Comparison of ENCODE assay signal across 7 mouse cellular contexts in genomic region chr8:83724697-83725482, GRCm38 (mm10). TPM values are rescaled to one million over a fixed set of nuclear protein-coding genes. Genes with fewer than 3 reads are reported as not detected.
DNase-seq lines count a peak whose midpoint lies in the region; ATAC-seq lines count a peak whose summit lies in the region.

No protein-coding gene starts in this region.

- WGBS in midbrain, embryonic 12.5 days: 43% methylated on average over 15 of the region's 15 CpGs

- no peak overlapping the region for H3K4me3 ChIP-seq in midbrain, embryonic 12.5 days

- DNase-seq in adrenal gland, adult 18-20 months (ENCODE audit: low spot score in 2 of 2): peak; percentile 81 to 83
- DNase-seq in embryo, embryonic 10.5 days (ENCODE audit: low spot score): peak; percentile 69
- peak; percentile 71 to 79 for DNase-seq in gastrocnemius, postnatal 36 days
- DNase-seq in kidney, adult 11 months: peak; percentile 76
- DNase-seq in left cerebral cortex, postnatal 4 days: peak; percentile 86
- DNase-seq in skeletal muscle tissue, adult 2 months (ENCODE audit: low read depth, low spot score): peak; percentile 62

- H3K4me2 ChIP-seq in midbrain, embryonic 12.5 days (replicated peaks): no peak overlapping the region

- peak; percentile 53 for ATAC-seq in midbrain, embryonic 12.5 days (ENCODE audit: low FRiP score, low read depth)

- no peaks in the 10 kb centered on the region for H3K27me3 ChIP-seq in midbrain, embryonic 12.5 days

- intact Hi-C loops in gastrocnemius, postnatal 36 days (cut with DNase I): loop anchor here (1.0 kb wide), 1 partner anchor 168 kb away; no protein-coding TSS in a partner anchor
- intact Hi-C loops in left cerebral cortex, postnatal 4 days (cut with DNase I): loop anchor here (10.0 kb wide), 1 partner anchor 200 kb away; no protein-coding TSS in a partner anchor

- H3K27ac ChIP-seq in midbrain, embryonic 12.5 days (replicated peaks): no peak overlapping the region

- no peaks in the 10 kb centered on the region for H3K4me1 ChIP-seq in midbrain, embryonic 12.5 days

- no peak overlapping the region for H3K9ac ChIP-seq in midbrain, embryonic 12.5 days (replicated peaks)

- peaks cover 65% of the 10 kb centered on the region for H3K36me3 ChIP-seq in midbrain, embryonic 12.5 days

- no peaks in the 10 kb centered on the region for H3K9me3 ChIP-seq in midbrain, embryonic 12.5 days

RNA-seq across cellular contexts. Expression of gene Ddx39, which starts 9.9 kb away (rescaled TPM):
- total RNA-seq in adrenal gland, adult 18-20 months (2021): 10 to 100 TPM; 17.5 to 20.5 TPM
- total RNA-seq in gastrocnemius, postnatal 36 days (2021): 10 to 100 TPM; 11.3 to 12.0 TPM
- total RNA-seq in left cerebral cortex, postnatal 4 days (2021): 10 to 100 TPM; 39.1 to 39.7 TPM
- 184 and 186 TPM in 2 replicates for polyA plus RNA-seq in midbrain, embryonic 12.5 days (2016; fragmentation: Nextera tagmentation; extraction: Ambion mirVana)

RNA-seq across cellular contexts. Expression of gene Adgre5, which starts 16.2 kb away (rescaled TPM):
- total RNA-seq in adrenal gland, adult 18-20 months (2021): 10 to 100 TPM; 23.4 to 35.3 TPM
- total RNA-seq in gastrocnemius, postnatal 36 days (2021): 10 to 100 TPM; 21.9 to 22.5 TPM
- 10 to 100 TPM in 1 of 2 experiments, 1 to 10 TPM in 1; 9.4 to 11.5 TPM for total RNA-seq in left cerebral cortex, postnatal 4 days (2021)
- 13.9 and 16.7 TPM in 2 replicates for polyA plus RNA-seq in midbrain, embryonic 12.5 days (2016; fragmentation: Nextera tagmentation; extraction: Ambion mirVana)

RNA-seq across cellular contexts. Expression of gene Pkn1, which starts 25.9 kb away (rescaled TPM):
- total RNA-seq in adrenal gland, adult 18-20 months (2021): 100 to 1,000 TPM; 124 to 126 TPM
- 10 to 100 TPM; 30.6 to 33.7 TPM for total RNA-seq in gastrocnemius, postnatal 36 days (2021)
- 100 to 1,000 TPM in 1 of 2 experiments, 10 to 100 TPM in 1; 98.7 to 107 TPM for total RNA-seq in left cerebral cortex, postnatal 4 days (2021)
- 35.3 and 35.4 TPM in 2 replicates for polyA plus RNA-seq in midbrain, embryonic 12.5 days (2016; fragmentation: Nextera tagmentation; extraction: Ambion mirVana)

RNA-seq across cellular contexts. Expression of gene Ptger1, which starts 58.4 kb away (rescaled TPM):
- total RNA-seq in adrenal gland, adult 18-20 months (2021): under 1 TPM; 0.45 to 0.99 TPM
- total RNA-seq in gastrocnemius, postnatal 36 days (2021): under 1 TPM; 0.10 to 0.12 TPM
- total RNA-seq in left cerebral cortex, postnatal 4 days (2021): 1 to 10 TPM in 1 of 2 experiments, under 1 TPM in 1; 0.95 to 1.1 TPM
- 0.75 and 0.97 TPM in 2 replicates for polyA plus RNA-seq in midbrain, embryonic 12.5 days (2016; fragmentation: Nextera tagmentation; extraction: Ambion mirVana)
